Mouse (Mus musculus) ES-Bruce4 (cell line): Measurements from ENCODE around the gene Umad1. TPM values are rescaled to one million over a fixed set of nuclear protein-coding genes. Genes with fewer than 3 reads are reported as not detected.

ENCODE experiments used
- H3K27ac ChIP-seq: 2 replicates; pipeline ENCODE4 v1.5.1; 2012; ENCODE audit warnings: low read length, inconsistent platforms; ENCODE audit not compliant: insufficient read depth
- H3K27me3 ChIP-seq: 2 replicates; pipeline ENCODE4 v1.6.1; 2012; ENCODE audit warnings: mild to moderate bottlenecking, low read length, inconsistent platforms; ENCODE audit not compliant: control insufficient read depth, poor library complexity, insufficient read depth, severe bottlenecking
- H3K36me3 ChIP-seq: 2 replicates; pipeline ENCODE4 v1.6.1; 2012; ENCODE audit warnings: inconsistent platforms, mild to moderate bottlenecking, low read length, moderate library complexity; ENCODE audit not compliant: control insufficient read depth, poor library complexity, insufficient read depth, severe bottlenecking
- H3K4me1 ChIP-seq: one replicate; pipeline ENCODE4 v1.8.1; 2011; ENCODE audit warnings: low read length; ENCODE audit not compliant: control insufficient read depth, insufficient read depth
- H3K4me3 ChIP-seq: 2 replicates; pipeline ENCODE4 v1.5.1; 2011; ENCODE audit warnings: low read depth, mild to moderate bottlenecking, low read length
- H3K9ac ChIP-seq: 2 replicates; pipeline ENCODE4 v1.6.1; 2012; ENCODE audit warnings: low read depth, mild to moderate bottlenecking, inconsistent platforms; ENCODE audit not compliant: poor library complexity, severe bottlenecking
- H3K9me3 ChIP-seq: replicated peaks from 2 replicates; pipeline ENCODE4 v1.6.1; 2012; ENCODE audit warnings: mild to moderate bottlenecking, low read length, inconsistent platforms; ENCODE audit not compliant: control insufficient read depth, poor library complexity, insufficient read depth, severe bottlenecking
- CTCF ChIP-seq: IDR thresholded peaks from one replicate; pipeline ENCODE4 v1.8.1; 2011; ENCODE audit warnings: low read depth, low read length
- EP300 ChIP-seq: IDR thresholded peaks from 2 replicates; pipeline ENCODE4 v1.6.1; 2011; ENCODE audit warnings: low read depth, low read length; ENCODE audit not compliant: insufficient read depth
- POLR2A ChIP-seq: IDR thresholded peaks from one replicate; pipeline ENCODE4 v1.8.1; 2011; ENCODE audit warnings: low read length; ENCODE audit not compliant: insufficient read depth
- polyA plus RNA-seq: library from polyadenylated mRNA; stranded (reverse); fragments of >200 nt; gene quantifications from 2 replicates; pipeline ENCODE4 v1.2.4, GENCODE M21; 2011; ENCODE audit warnings: low read depth; ENCODE audit not compliant: missing spikeins, insufficient read depth, insufficient read length

Umad1 gene
- polyA plus RNA-seq, 1 experiment = 2.5 TPM

GRCm38 (mm10) chr6:8412845-8413598 is 153.9 kb downstream of the Umad1 start:
- no peak for TF ChIP-seq CTCF
- TF ChIP-seq EP300 = no peak
- no peak for TF ChIP-seq POLR2A
- no peaks in the 10 kb centered on the region for H3K9me3 ChIP-seq
- no peaks in the 10 kb centered on the region for H3K27me3 ChIP-seq
- no peak overlapping the region for H3K27ac ChIP-seq
- H3K4me1 ChIP-seq = no peaks in the 10 kb centered on the region
- no peak overlapping the region for H3K9ac ChIP-seq
- H3K36me3 ChIP-seq = no peaks in the 10 kb centered on the region
- no peak overlapping the region for H3K4me3 ChIP-seq

GRCm38 (mm10) chr6:8414020-8414419 is 154.9 kb downstream of the Umad1 start:
- Histone ChIP-seq H3K4me3 (no peak overlapping the region; the same call in 1 of the 2 replicates), H3K4me1 (no peaks in the 10 kb centered on the region), H3K36me3 (no peaks in the 10 kb centered on the region), H3K9me3 (no peaks in the 10 kb centered on the region), H3K27me3 (no peaks in the 10 kb centered on the region), H3K27ac (no peak overlapping the region), H3K9ac (no peak overlapping the region)
- TF ChIP-seq CTCF = no peak
- TF ChIP-seq POLR2A = no peak
- no peak for TF ChIP-seq EP300

DNA sequence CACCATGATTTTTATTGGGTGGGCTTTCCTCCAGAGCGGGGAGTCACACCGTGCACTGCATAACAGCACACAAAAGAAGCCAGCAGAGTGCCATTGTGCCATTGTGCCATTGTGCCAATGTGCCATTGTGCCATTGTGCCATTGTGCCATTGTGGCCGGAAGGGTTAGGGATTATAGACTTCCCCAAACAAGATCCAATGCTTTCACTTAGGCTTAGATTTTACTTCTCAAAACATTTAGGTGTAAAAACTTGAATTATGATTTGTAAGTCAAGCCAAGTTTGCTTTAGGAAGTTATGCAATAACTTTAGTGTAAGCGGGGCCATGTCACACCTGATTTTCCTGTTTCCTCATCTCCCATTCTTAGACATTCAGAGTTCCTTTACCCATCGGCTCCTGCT is 156.7 kb downstream of the Umad1 start:
- no peaks in the 10 kb centered on the region for H3K4me1 ChIP-seq
- H3K27me3 ChIP-seq = no peaks in the 10 kb centered on the region
- H3K4me3 ChIP-seq = no peak overlapping the region
- H3K9me3 ChIP-seq = no peaks in the 10 kb centered on the region
- H3K9ac ChIP-seq = no peak overlapping the region
- no peak overlapping the region for H3K27ac ChIP-seq
- no peaks in the 10 kb centered on the region for H3K36me3 ChIP-seq
- no peak for TF ChIP-seq CTCF
- TF ChIP-seq POLR2A = no peak
- no peak for TF ChIP-seq EP300

GRCm38 (mm10) chr6:8416802-8417569 is 157.9 kb downstream of the Umad1 start:
- Histone ChIP-seq H3K9ac (no peak overlapping the region), H3K27ac (no peak overlapping the region), H3K9me3 (no peaks in the 10 kb centered on the region), H3K36me3 (no peaks in the 10 kb centered on the region), H3K4me3 (no peak overlapping the region), H3K27me3 (no peaks in the 10 kb centered on the region), H3K4me1 (no peaks in the 10 kb centered on the region)
- no peak for TF ChIP-seq POLR2A
- no peak for TF ChIP-seq EP300
- TF ChIP-seq CTCF = no peak

DNA sequence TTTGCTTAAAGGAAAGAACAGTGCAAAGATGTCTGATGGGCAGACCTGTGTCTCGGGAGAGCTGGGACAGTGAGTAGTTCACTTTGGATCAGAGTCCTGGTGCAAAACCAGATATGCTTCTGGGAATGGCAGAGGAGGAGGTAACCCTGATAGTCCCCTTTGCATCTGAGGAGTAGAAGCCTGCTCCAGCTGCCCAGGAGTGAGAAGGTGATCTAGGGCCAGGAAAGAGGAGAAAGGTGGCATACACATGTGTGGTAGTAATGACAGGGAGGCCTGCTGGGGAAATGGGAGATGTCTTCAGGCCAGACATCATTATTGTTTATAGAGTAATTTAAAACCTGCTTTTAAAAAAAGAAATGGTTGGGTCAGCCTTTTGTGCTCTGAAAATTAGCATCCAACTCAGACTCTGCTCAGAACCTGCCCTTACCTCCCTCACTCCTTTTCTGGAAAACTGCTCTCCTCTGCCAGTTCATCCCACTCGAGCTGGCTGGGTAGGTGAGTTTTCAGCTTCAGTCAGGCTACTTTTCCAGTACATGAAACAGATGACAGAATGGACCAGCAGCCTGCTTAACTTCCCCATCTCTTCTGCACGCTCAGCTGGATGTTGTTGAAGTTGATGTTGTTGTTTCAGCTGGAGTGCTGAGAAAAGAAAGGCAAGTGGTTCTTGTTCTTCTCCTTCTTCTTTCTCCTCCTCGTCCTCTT is 160.5 kb downstream of the Umad1 start:
- Histone ChIP-seq H3K4me3 (no peak overlapping the region), H3K36me3 (no peaks in the 10 kb centered on the region), H3K9me3 (no peaks in the 10 kb centered on the region), H3K27me3 (no peaks in the 10 kb centered on the region), H3K9ac (no peak overlapping the region), H3K4me1 (no peaks in the 10 kb centered on the region), H3K27ac (no peak overlapping the region)
- TF ChIP-seq CTCF (no peak), POLR2A (no peak), EP300 (no peak)

DNA sequence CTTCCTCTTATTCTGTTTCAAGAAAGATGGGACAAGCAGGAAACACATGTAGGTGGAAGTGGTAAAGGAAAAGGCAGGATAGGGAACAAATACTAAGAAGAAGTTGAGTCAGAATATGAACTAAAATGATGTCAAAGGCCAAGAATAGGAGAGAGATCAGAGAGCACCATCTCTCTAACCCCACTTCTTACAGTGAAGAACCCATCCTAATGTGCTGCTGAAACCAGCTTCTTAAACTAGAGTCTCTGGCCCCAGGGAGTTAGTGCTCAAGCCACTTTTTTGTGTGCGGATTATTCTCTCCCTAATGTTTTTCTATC is 161.1 kb downstream of the Umad1 start:
- Histone ChIP-seq H3K9me3 (no peaks in the 10 kb centered on the region), H3K4me3 (no peak overlapping the region), H3K27me3 (no peaks in the 10 kb centered on the region), H3K9ac (no peak overlapping the region), H3K27ac (no peak overlapping the region), H3K36me3 (no peaks in the 10 kb centered on the region), H3K4me1 (no peaks in the 10 kb centered on the region)
- no peak for TF ChIP-seq CTCF
- no peak for TF ChIP-seq POLR2A
- no peak for TF ChIP-seq EP300
